Mouse (Mus musculus): ENCODE measurements around the gene Notum.

- no peak for TF ChIP-seq CTCF (IDR thresholded peaks at IDR 0.05; ENCODE audit: low read depth)
- TF ChIP-seq EP300 (IDR thresholded peaks at IDR 0.05; ENCODE audit: low read depth) = no peak
These were observed 47.4 kb downstream of the Notum start for GRCm38 (mm10) chr11:120613481-120613972.

Data from heart, postnatal 0 days (tissue).